Mouse (Mus musculus) limb, embryonic 15.5 days (tissue): Measurements from ENCODE around the gene Rho. TPM values are rescaled to one million over a fixed set of nuclear protein-coding genes. Genes with fewer than 3 reads are reported as not detected.
A peak's percentile ranks its signal among the peaks of the same experiment; 100 is the strongest.

Experiments
- ATAC-seq: fragments of 200-750 bp; cut with Nextera tagmentation; 2 replicates; pipeline ENCODE4 v1.8.0; 2017; ENCODE audit warnings: low read depth, moderate TSS enrichment; ENCODE audit not compliant: insufficient number of reproducible peaks, low FRiP score, low TSS enrichment
- H3K27ac ChIP-seq: fragments of 300-500 bp; sonication (generic); 2 replicates; pipeline ENCODE4 v1.5.1; 2015; ENCODE audit warnings: moderate library complexity, mild to moderate bottlenecking, inconsistent platforms
- H3K27me3 ChIP-seq: fragments of 300-500 bp; sonication (generic); 2 replicates; pipeline ENCODE4 v1.6.1; 2015; ENCODE audit warnings: inconsistent platforms
- H3K36me3 ChIP-seq: fragments of 300-500 bp; sonication (generic); 2 replicates; pipeline ENCODE4 v1.6.1; 2015; ENCODE audit warnings: inconsistent platforms
- H3K4me1 ChIP-seq: fragments of 300-500 bp; sonication (generic); 2 replicates; pipeline ENCODE4 v1.6.1; 2015; ENCODE audit warnings: inconsistent platforms
- H3K4me2 ChIP-seq: fragments of 300-500 bp; sonication (generic); 2 replicates; pipeline ENCODE4 v1.6.1; 2015; ENCODE audit warnings: mild to moderate bottlenecking, inconsistent platforms
- H3K4me3 ChIP-seq: fragments of 300-500 bp; sonication (generic); 2 replicates; pipeline ENCODE4 v1.5.1; 2015; ENCODE audit warnings: mild to moderate bottlenecking, inconsistent platforms
- H3K9ac ChIP-seq: fragments of 300-500 bp; sonication (generic); 2 replicates; pipeline ENCODE4 v1.6.1; 2015; ENCODE audit warnings: inconsistent platforms
- H3K9me3 ChIP-seq: fragments of 300-500 bp; sonication (generic); 2 replicates; pipeline ENCODE4 v1.6.1; 2016; ENCODE audit warnings: inconsistent platforms
- WGBS: fragments of 180-500 bp; shearing (Covaris S2); methylation state at CpG from one replicate; pipeline ENCODE4 v1.1.7; 2015; 5-methylcytosine and 5-hydroxymethylcytosine counted together
- polyA plus RNA-seq: library from polyadenylated mRNA; unstranded; fragments of >200 nt; fragmentation: Nextera tagmentation; extraction: Ambion mirVana; gene quantifications from 2 replicates; pipeline ENCODE4 v1.2.1, GENCODE M21; 2015

Gene Rho
- 0.12 and 0.16 TPM in 2 replicates for polyA plus RNA-seq

- H3K9me3 ChIP-seq, result no peaks in the 10 kb centered on the region
- H3K36me3 ChIP-seq, result no peaks in the 10 kb centered on the region
- no peaks in the 10 kb centered on the region for H3K27me3 ChIP-seq
- peaks cover 14% of the 10 kb centered on the region; the same call in 1 of the 2 replicates for H3K4me1 ChIP-seq
- H3K27ac ChIP-seq, result no peak within 1 kb of the TSS
- ATAC-seq, result no peak
- H3K9ac ChIP-seq, result no peak within 1 kb of the TSS
- no peak within 1 kb of the TSS for H3K4me2 ChIP-seq
- no peak within 1 kb of the TSS for H3K4me3 ChIP-seq
- WGBS, result 79% methylated on average over 14 of the region's 14 CpGs
Measured at GRCm38 (mm10) chr6:115931639-115932038, at the start of gene Rho. Gene Rho (plus strand): TSS chr6:115931748.

- Histone ChIP-seq H3K27me3 (no peaks in the 10 kb centered on the region), H3K9ac (no peak overlapping the region), H3K36me3 (peaks cover 46% of the 10 kb centered on the region), H3K4me3 (no peak overlapping the region), H3K27ac (no peak overlapping the region), H3K4me1 (peaks cover 11% of the 10 kb centered on the region; the same call in 1 of the 2 replicates), H3K4me2 (no peak overlapping the region), H3K9me3 (no peaks in the 10 kb centered on the region)
- no peak for ATAC-seq
Measured at GRCm38 (mm10) chr6:115884018-115884417, 47.5 kb upstream of the Rho start.

GRCm38 (mm10) chr6:115886894-115887293 lies 44.7 kb upstream of the Rho start:
- no peak overlapping the region for H3K27ac ChIP-seq
- H3K36me3 ChIP-seq, result peaks cover 50% of the 10 kb centered on the region
- H3K9me3 ChIP-seq, result no peaks in the 10 kb centered on the region
- H3K4me3 ChIP-seq, result no peak overlapping the region
- no peak overlapping the region for H3K4me2 ChIP-seq
- no peak overlapping the region for H3K9ac ChIP-seq
- peaks cover 18% of the 10 kb centered on the region for H3K4me1 ChIP-seq
- no peaks in the 10 kb centered on the region for H3K27me3 ChIP-seq
- 48% methylated on average over 4 of the region's 4 CpGs for WGBS
- no peak for ATAC-seq

- Histone ChIP-seq H3K4me3 (no peak overlapping the region), H3K36me3 (peaks cover 48% of the 10 kb centered on the region), H3K9me3 (no peaks in the 10 kb centered on the region), H3K27me3 (no peaks in the 10 kb centered on the region), H3K9ac (no peak overlapping the region), H3K27ac (no peak overlapping the region), H3K4me2 (no peak overlapping the region), H3K4me1 (peaks cover 16% of the 10 kb centered on the region)
- WGBS, result 92% methylated on average over 3 of the region's 3 CpGs
- ATAC-seq, result no peak
Measured at GRCm38 (mm10) chr6:115888296-115888695, 43.3 kb upstream of the Rho start.

GRCm38 (mm10) chr6:115890601-115891000 lies 40.9 kb upstream of the Rho start:
- no peak overlapping the region for H3K27ac ChIP-seq
- no peak for ATAC-seq
- peaks cover 56% of the 10 kb centered on the region for H3K36me3 ChIP-seq

GRCm38 (mm10) chr6:115891061-115891460 lies 40.5 kb upstream of the Rho start:
- peaks cover 56% of the 10 kb centered on the region for H3K36me3 ChIP-seq
- H3K9me3 ChIP-seq, result no peaks in the 10 kb centered on the region
- no peak overlapping the region for H3K9ac ChIP-seq
- H3K27me3 ChIP-seq, result no peaks in the 10 kb centered on the region
- H3K4me2 ChIP-seq, result no peak overlapping the region
- 78% methylated on average over 6 of the region's 6 CpGs for WGBS
- no peak for ATAC-seq
- no peak overlapping the region; the same call in 1 of the 2 replicates for H3K27ac ChIP-seq
- H3K4me3 ChIP-seq, result no peak overlapping the region
- peaks cover 16% of the 10 kb centered on the region for H3K4me1 ChIP-seq

More at GRCm38 (mm10) chr6:115890601-115891000, 40.9 kb upstream of the Rho start:
- Histone ChIP-seq H3K9ac (no peak overlapping the region), H3K4me3 (no peak overlapping the region), H3K4me2 (no peak overlapping the region), H3K9me3 (no peaks in the 10 kb centered on the region), H3K27me3 (no peaks in the 10 kb centered on the region), H3K4me1 (peaks cover 16% of the 10 kb centered on the region)
- 85% methylated on average over 8 of the region's 8 CpGs for WGBS

- Histone ChIP-seq H3K4me2 (no peak overlapping the region), H3K4me3 (no peak overlapping the region), H3K4me1 (peaks cover 14% of the 10 kb centered on the region), H3K27ac (0 out of 2 replicates have a peak overlapping the region, but pooled peaks have one; percentile 19), H3K27me3 (no peaks in the 10 kb centered on the region), H3K9ac (no peak overlapping the region), H3K9me3 (no peaks in the 10 kb centered on the region), H3K36me3 (peaks cover 54% of the 10 kb centered on the region)
- ATAC-seq, result no peak
- 69% methylated on average over 8 of the region's 8 CpGs for WGBS
Measured at GRCm38 (mm10) chr6:115891497-115892061, 40.0 kb upstream of the Rho start.

- Histone ChIP-seq H3K9me3 (no peaks in the 10 kb centered on the region), H3K9ac (no peak overlapping the region), H3K4me2 (no peak overlapping the region), H3K27me3 (no peaks in the 10 kb centered on the region), H3K36me3 (peaks cover 47% of the 10 kb centered on the region), H3K4me3 (no peak overlapping the region), H3K4me1 (peaks cover 10% of the 10 kb centered on the region; the same call in 1 of the 2 replicates), H3K27ac (no peak overlapping the region)
- WGBS, result 77% methylated on average over 3 of the region's 3 CpGs
- no peak for ATAC-seq
Measured at GRCm38 (mm10) chr6:115892363-115892762, 39.2 kb upstream of the Rho start.

- no peak for ATAC-seq
- WGBS, result 82% methylated on average over 1 of the region's 1 CpGs
- Histone ChIP-seq H3K9ac (no peak overlapping the region), H3K4me1 (peaks cover 10% of the 10 kb centered on the region; the same call in 1 of the 2 replicates), H3K4me3 (no peak overlapping the region), H3K36me3 (peaks cover 27% of the 10 kb centered on the region), H3K4me2 (no peak overlapping the region), H3K27me3 (no peaks in the 10 kb centered on the region), H3K27ac (no peak overlapping the region), H3K9me3 (no peaks in the 10 kb centered on the region)
Measured at GRCm38 (mm10) chr6:115896346-115896745, 35.2 kb upstream of the Rho start.

- 0 out of 2 replicates have a peak, but pooled peaks cover 5% of the 10 kb centered on the region for H3K4me1 ChIP-seq
- no peak overlapping the region for H3K27ac ChIP-seq
- H3K9ac ChIP-seq, result no peak overlapping the region
- no peak overlapping the region for H3K4me3 ChIP-seq
- no peaks in the 10 kb centered on the region for H3K27me3 ChIP-seq
- no peak for ATAC-seq
- H3K9me3 ChIP-seq, result no peaks in the 10 kb centered on the region
- WGBS, result 62% methylated on average over 4 of the region's 4 CpGs
- H3K36me3 ChIP-seq, result peaks cover 24% of the 10 kb centered on the region
- no peak overlapping the region for H3K4me2 ChIP-seq
Measured at GRCm38 (mm10) chr6:115897117-115897516, 34.4 kb upstream of the Rho start.

- no peak for ATAC-seq
- no peak overlapping the region for H3K4me2 ChIP-seq
- 62% methylated on average over 7 of the region's 7 CpGs for WGBS
- no peak overlapping the region for H3K9ac ChIP-seq
- no peak overlapping the region for H3K27ac ChIP-seq
- H3K4me3 ChIP-seq, result no peak overlapping the region
- H3K4me1 ChIP-seq, result 0 out of 2 replicates have a peak, but pooled peaks cover 7% of the 10 kb centered on the region
- no peaks in the 10 kb centered on the region for H3K9me3 ChIP-seq
- peaks cover 22% of the 10 kb centered on the region; the same call in 1 of the 2 replicates for H3K36me3 ChIP-seq
- H3K27me3 ChIP-seq, result no peaks in the 10 kb centered on the region
Measured at GRCm38 (mm10) chr6:115897926-115898520, 33.5 kb upstream of the Rho start.

GRCm38 (mm10) chr6:115901062-115901461 lies 30.5 kb upstream of the Rho start:
- H3K4me1 ChIP-seq, result peaks cover 12% of the 10 kb centered on the region; the same call in 1 of the 2 replicates
- no peaks in the 10 kb centered on the region for H3K27me3 ChIP-seq
- no peak overlapping the region for H3K4me3 ChIP-seq
- no peak overlapping the region for H3K9ac ChIP-seq
- H3K9me3 ChIP-seq, result no peaks in the 10 kb centered on the region
- WGBS, result 21% methylated on average over 3 of the region's 3 CpGs
- no peak for ATAC-seq
- peak overlapping the region; percentile 17; the same call in 1 of the 2 replicates for H3K27ac ChIP-seq
- H3K4me2 ChIP-seq, result no peak overlapping the region
- peaks cover 26% of the 10 kb centered on the region for H3K36me3 ChIP-seq
